Mouse (Mus musculus) regulatory T cell (primary cell): ENCODE measurements around the gene Crkl.

ENCODE experiments used
- in situ Hi-C: fragments of 300-600 bp; cut with MboI, MseI; formaldehyde crosslinking; loops from one replicate; pipeline ENCODE4 v1.15.1; 2025; ENCODE audit warnings: high pct_unique_total_duplicates

Crkl gene

GRCm38 (mm10) chr16:17451541-17452372 lies at the start of gene Crkl:
Gene Crkl, plus strand, starts transcription at chr16:17451987.
- in situ Hi-C loops = no loop called here

- in situ Hi-C loops = loop anchor here (5.0 to 10.0 kb wide), 2 partner anchors 219 to 842 kb away; partner anchors contain the start of genes Ranbp1 and Trmt2a
These were observed 48.9 kb upstream of the Crkl start for GRCm38 (mm10) chr16:17402855-17403254.

- in situ Hi-C loops = loop anchor here (5.0 to 10.0 kb wide), 3 partner anchors 52 to 840 kb away; partner anchors contain the start of genes Ranbp1, Thap7 and Trmt2a
These were observed 46.5 kb upstream of the Crkl start for GRCm38 (mm10) chr16:17405271-17405696.

GRCm38 (mm10) chr16:17405736-17406443 lies 45.9 kb upstream of the Crkl start, which contains the start of the genes Snap29 and Pi4ka:
Gene Snap29, plus strand, starts transcription at chr16:17405986.
Gene Pi4ka, minus strand, starts transcription at chr16:17406314.
- in situ Hi-C loops = loop anchor here (5.0 to 10.0 kb wide), 3 partner anchors 51 to 839 kb away; partner anchors contain the start of genes Ranbp1, Thap7 and Trmt2a

- in situ Hi-C loops = loop anchor here (5.0 to 10.0 kb wide), 3 partner anchors 51 to 838 kb away; partner anchors contain the start of genes Ranbp1, Thap7 and Trmt2a
These were observed 45.1 kb upstream of the Crkl start for GRCm38 (mm10) chr16:17406512-17407231.

GRCm38 (mm10) chr16:17409046-17409445 lies 42.7 kb upstream of the Crkl start:
- in situ Hi-C loops = loop anchor here (5.0 to 10.0 kb wide), 3 partner anchors 48 to 836 kb away; partner anchors contain the start of genes Ranbp1, Thap7 and Trmt2a

GRCm38 (mm10) chr16:17410209-17410608 lies 41.6 kb upstream of the Crkl start:
- in situ Hi-C loops = no loop called here

GRCm38 (mm10) chr16:17423021-17423420 lies 28.8 kb upstream of the Crkl start:
- in situ Hi-C loops = no loop called here

- in situ Hi-C loops = no loop called here
These were observed 19.2 kb upstream of the Crkl start for GRCm38 (mm10) chr16:17432576-17432975.

GRCm38 (mm10) chr16:17452373-17452715 lies 557 bp downstream of the Crkl start:
- in situ Hi-C loops = no loop called here

GRCm38 (mm10) chr16:17456901-17457300 lies 5.1 kb downstream of the Crkl start:
- in situ Hi-C loops = loop anchor here (5.0 kb wide), 1 partner anchor 50 kb away; the partner anchor contains the start of genes Pi4ka and Snap29

- in situ Hi-C loops = no loop called here
These were observed 8.5 kb downstream of the Crkl start for GRCm38 (mm10) chr16:17460254-17460653.

GRCm38 (mm10) chr16:17461596-17461995 lies 9.8 kb downstream of the Crkl start:
- in situ Hi-C loops = no loop called here

GRCm38 (mm10) chr16:17463184-17463583 lies 11.4 kb downstream of the Crkl start:
- in situ Hi-C loops = no loop called here

- in situ Hi-C loops = no loop called here
These were observed 15.3 kb downstream of the Crkl start for GRCm38 (mm10) chr16:17466875-17467663.

GRCm38 (mm10) chr16:17472498-17472897 lies 20.7 kb downstream of the Crkl start:
- in situ Hi-C loops = no loop called here

GRCm38 (mm10) chr16:17474091-17474490 lies 22.3 kb downstream of the Crkl start:
- in situ Hi-C loops = no loop called here

- in situ Hi-C loops = no loop called here
These were observed 23.0 kb downstream of the Crkl start for GRCm38 (mm10) chr16:17474761-17475160.

GRCm38 (mm10) chr16:17475326-17475725 lies 23.5 kb downstream of the Crkl start:
- in situ Hi-C loops = no loop called here

- in situ Hi-C loops = no loop called here
These were observed 26.6 kb downstream of the Crkl start for GRCm38 (mm10) chr16:17478331-17478943.
